Mouse (Mus musculus) MEL (cell line): ENCODE data around the gene Klhl22.

ENCODE experiments used
- CTCF ChIP-seq, 3 experiments: IDR thresholded peaks in 2 of 3; conservative IDR thresholded peaks in 1 of 3; 2 replicates each; pipeline ENCODE4 v1.5.1; 2011 to 2012; ENCODE audit warnings: low read length in 3 of 3, low read depth in 2 of 3, mild to moderate bottlenecking in 2 of 3, improper control_type of control experiment in 1 of 3, inconsistent platforms in 1 of 3, mixed read lengths in 1 of 3, moderate library complexity in 1 of 3; ENCODE audit not compliant: control insufficient read depth in 1 of 3, insufficient read depth in 1 of 3, poor library complexity in 1 of 3, severe bottlenecking in 1 of 3
- GATA1 ChIP-seq: IDR thresholded peaks from 2 replicates; pipeline ENCODE4 v1.6.1; 2011; ENCODE audit warnings: low read depth, low read length, improper control_type of control experiment
- HCFC1 ChIP-seq: IDR thresholded peaks from 2 replicates; pipeline ENCODE4 v1.6.1; 2012; ENCODE audit warnings: low read depth, mild to moderate bottlenecking, inconsistent platforms, low read length, improper control_type of control experiment, moderate library complexity
- MAX ChIP-seq: IDR thresholded peaks from 2 replicates; pipeline ENCODE4 v1.6.1; 2011; ENCODE audit warnings: low read length, improper control_type of control experiment
- MXI1 ChIP-seq: IDR thresholded peaks from 2 replicates; pipeline ENCODE4 v1.6.1; 2011; ENCODE audit warnings: mild to moderate bottlenecking, low read depth, low read length, improper control_type of control experiment
- POLR2A ChIP-seq, 2 experiments: IDR thresholded peaks; 2 replicates each; pipeline ENCODE4 v1.6.1; 2011 to 2012; ENCODE audit warnings: low read length in 2 of 2, mild to moderate bottlenecking in 2 of 2, control low read depth in 1 of 2, improper control_type of control experiment in 1 of 2, low read depth in 1 of 2, moderate library complexity in 1 of 2; ENCODE audit not compliant: control insufficient read depth in 1 of 2, insufficient read depth in 1 of 2, poor library complexity in 1 of 2
- POLR2AphosphoS2 ChIP-seq: IDR thresholded peaks from 2 replicates; pipeline ENCODE4 v1.6.1; 2011; ENCODE audit warnings: low read length, improper control_type of control experiment
- POLR2AphosphoS5 ChIP-seq: IDR thresholded peaks from 2 replicates; pipeline ENCODE4 v1.6.1; 2012; ENCODE audit warnings: low read depth, borderline replicate concordance, mild to moderate bottlenecking, inconsistent platforms, low read length, moderate library complexity, mixed read lengths
- TCF12 ChIP-seq: IDR thresholded peaks from 2 replicates; pipeline ENCODE4 v1.6.1; 2014; ENCODE audit warnings: low read depth, mild to moderate bottlenecking, inconsistent platforms, low read length, improper control_type of control experiment, moderate library complexity
- UBTF ChIP-seq: IDR thresholded peaks from 2 replicates; pipeline ENCODE4 v1.6.1; 2012; ENCODE audit warnings: low read depth, mild to moderate bottlenecking, inconsistent platforms, low read length, improper control_type of control experiment, moderate library complexity, borderline replicate concordance; ENCODE audit not compliant: insufficient read depth
- ZKSCAN1 ChIP-seq: IDR thresholded peaks from 2 replicates; pipeline ENCODE4 v1.6.1; 2012; ENCODE audit warnings: low read depth, mild to moderate bottlenecking, inconsistent platforms, low read length, improper control_type of control experiment, moderate library complexity

DNA sequence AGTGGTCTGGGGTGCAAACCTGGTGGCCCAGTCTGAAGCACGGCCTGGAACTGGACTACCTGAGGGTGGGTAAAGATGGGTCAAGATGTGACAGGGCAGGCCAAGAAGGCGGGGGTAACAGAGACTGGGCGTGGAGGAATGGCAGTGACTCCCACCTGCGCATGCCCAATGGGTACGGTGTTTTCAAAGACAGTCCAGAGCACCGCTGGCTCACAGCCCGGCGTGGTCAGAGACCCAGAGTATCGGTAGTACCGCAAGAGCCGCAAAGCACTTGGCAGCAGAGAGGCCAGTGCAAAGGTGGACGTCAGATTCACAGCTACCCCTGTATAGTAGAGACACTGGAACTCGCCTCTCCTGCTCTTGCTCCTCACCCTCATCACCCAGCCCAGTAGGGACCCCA, 76.1 kb downstream of the Klhl22 start:
- TF ChIP-seq POLR2A (IDR thresholded peaks at IDR 0.05; ENCODE audit: control insufficient read depth in 1 of 2, insufficient read depth in 1 of 2, low read depth in 1 of 2, low read length in 2 of 2, poor library complexity in 1 of 2): no peak
- TF ChIP-seq POLR2AphosphoS5: no peak
- TF ChIP-seq MXI1: no peak
- no peak for TF ChIP-seq CTCF (IDR thresholded peaks at IDR 0.05 in 2 of 3, conservative IDR thresholded peaks at IDR 0.05 in 1 of 3; ENCODE audit: control insufficient read depth in 1 of 3, insufficient read depth in 1 of 3, low read depth in 2 of 3, low read length in 3 of 3, poor library complexity in 1 of 3, severe bottlenecking in 1 of 3)
- no peak for TF ChIP-seq HCFC1
- no peak for TF ChIP-seq TCF12
- TF ChIP-seq POLR2AphosphoS2: no peak
- no peak for TF ChIP-seq UBTF
- no peak for TF ChIP-seq MAX
- no peak for TF ChIP-seq GATA1
- TF ChIP-seq ZKSCAN1: no peak
